Mouse (Mus musculus) megakaryocyte, embryonic 14.5 days (primary cell): ENCODE results near the gene Tom1l2.

Experiments used
- FLI1 ChIP-seq: IDR thresholded peaks from 2 replicates; pipeline ENCODE4 v1.6.1; 2012; ENCODE audit warnings: low read length, inconsistent platforms, mixed read lengths
- GATA1 ChIP-seq: IDR thresholded peaks from 3 replicates; pipeline ENCODE4 v1.6.1; 2012; ENCODE audit warnings: mixed read lengths, low read length, inconsistent platforms, borderline replicate concordance

DNA sequence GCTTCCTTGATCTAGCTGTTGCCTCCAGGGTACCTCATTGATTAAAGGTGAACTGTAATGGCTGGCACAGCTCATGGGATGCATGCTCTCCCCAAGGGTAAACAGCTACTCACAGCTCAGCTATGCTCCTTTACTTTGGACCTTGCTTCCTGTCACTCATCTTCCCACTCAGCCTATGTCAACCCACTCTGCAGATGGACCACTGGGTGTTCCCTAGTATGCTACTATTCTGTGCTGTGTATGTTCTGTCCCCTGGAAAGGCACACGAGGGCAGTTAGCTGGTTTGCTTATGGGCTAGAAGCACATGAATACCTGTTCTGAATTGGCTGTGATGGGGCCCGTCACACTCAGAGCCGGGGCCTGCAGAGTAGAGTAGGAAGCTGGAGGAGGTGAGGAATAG lies 92.0 kb downstream of the Tom1l2 start:
- no peak for TF ChIP-seq GATA1
- TF ChIP-seq FLI1, result no peak
